Mouse (Mus musculus) limb, embryonic 14.5 days (tissue): ENCODE measurements at regions not wholly inside any gene's neighbourhood (a gene's known extent, or its start where the extent isn't known, plus 50 kb on each side); places are given as distances from the start of the nearest gene placed in this dataset.
A peak's percentile ranks its signal among the peaks of the same experiment; 100 is the strongest.

Source experiments
- ATAC-seq: fragments of 200-750 bp; cut with Nextera tagmentation; 2 replicates; pipeline ENCODE4 v1.8.0; 2017; ENCODE audit warnings: low read depth, moderate number of reproducible peaks, moderate TSS enrichment; ENCODE audit not compliant: low FRiP score
- DNase-seq: peaks from one replicate; pipeline ENCODE4 v3.0.0-alpha.2; 2015; ENCODE audit warnings: low spot score
- H3K27ac ChIP-seq: fragments of 300-500 bp; sonication (generic); replicated peaks from 2 replicates; pipeline ENCODE4 v1.5.1; 2014; ENCODE audit warnings: low read depth, mild to moderate bottlenecking, low read length, moderate library complexity, mixed read lengths
- H3K27me3 ChIP-seq: fragments of 300-500 bp; sonication (generic); 2 replicates; pipeline ENCODE4 v1.6.1; 2014; ENCODE audit warnings: low read length, mixed read lengths; ENCODE audit not compliant: control insufficient read depth, insufficient read depth
- H3K36me3 ChIP-seq: fragments of 300-500 bp; sonication (generic); 2 replicates; pipeline ENCODE4 v1.6.1; 2014; ENCODE audit warnings: mild to moderate bottlenecking, low read length, moderate library complexity, mixed read lengths; ENCODE audit not compliant: control insufficient read depth, insufficient read depth
- H3K4me1 ChIP-seq: fragments of 300-500 bp; sonication (generic); 2 replicates; pipeline ENCODE4 v1.6.1; 2014; ENCODE audit warnings: antibody characterized with exemption, low read length, mixed read lengths; ENCODE audit not compliant: control insufficient read depth, insufficient read depth
- H3K4me2 ChIP-seq: fragments of 300-500 bp; sonication (generic); replicated peaks from 2 replicates; pipeline ENCODE4 v1.6.1; 2014; ENCODE audit warnings: low read depth, mild to moderate bottlenecking, low read length, moderate library complexity; ENCODE audit not compliant: severe bottlenecking
- H3K4me3 ChIP-seq: fragments of 300-500 bp; sonication (generic); replicated peaks from 2 replicates; pipeline ENCODE4 v1.5.1; 2014; ENCODE audit warnings: low read length
- H3K9ac ChIP-seq: fragments of 300-500 bp; sonication (generic); 2 replicates; pipeline ENCODE4 v1.6.1; 2014; ENCODE audit warnings: mild to moderate bottlenecking, low read depth, low read length, moderate library complexity; ENCODE audit not compliant: severe bottlenecking
- H3K9me3 ChIP-seq: fragments of 300-500 bp; sonication (generic); 2 replicates; pipeline ENCODE4 v1.6.1; 2016; ENCODE audit warnings: low read length; ENCODE audit not compliant: control insufficient read depth
- POLR2A ChIP-seq: fragments of 200-500 bp; IDR thresholded peaks from 2 replicates; pipeline ENCODE4 v1.8.0; 2012; ENCODE audit warnings: inconsistent platforms, mild to moderate bottlenecking, moderate library complexity, borderline replicate concordance; ENCODE audit not compliant: insufficient read depth, insufficient read length; ENCODE audit errors: extremely low read depth
- WGBS: fragments of 180-500 bp; shearing (Covaris S2); extraction: QIAGEN DNeasy Blood & Tissue Kit; methylation state at CpG from one replicate; pipeline ENCODE4 v1.1.7; 2014; 5-methylcytosine and 5-hydroxymethylcytosine counted together

DNA sequence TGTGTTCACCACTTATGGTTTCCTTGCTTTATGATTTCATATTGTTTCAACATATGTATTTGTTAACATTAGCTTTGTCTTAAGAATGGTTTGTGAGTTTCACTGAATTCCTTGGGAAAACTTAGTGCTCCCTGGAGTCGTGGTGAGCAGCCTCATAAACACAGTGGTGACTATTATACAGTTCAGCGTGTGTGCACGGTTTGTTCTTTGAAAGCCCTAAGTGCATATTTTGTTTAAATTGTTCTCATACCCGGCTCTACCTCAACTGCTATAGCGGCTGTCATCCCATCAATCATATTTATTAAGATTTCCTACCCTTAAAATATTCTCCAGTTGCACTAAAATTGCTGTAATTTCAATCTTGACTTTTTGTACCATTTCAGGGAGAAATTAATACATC is 1029.3 kb downstream of the Olfm4 start:
- H3K4me3 ChIP-seq, result no peak overlapping the region
- H3K36me3 ChIP-seq, result no peaks in the 10 kb centered on the region
- H3K9ac ChIP-seq, result no peak overlapping the region
- peak; percentile 34; the same call in 1 of the 2 replicates for ATAC-seq
- H3K4me2 ChIP-seq, result no peak overlapping the region
- peaks cover 3% of the 10 kb centered on the region; the same call in 1 of the 2 replicates for H3K4me1 ChIP-seq
- H3K9me3 ChIP-seq, result no peaks in the 10 kb centered on the region
- H3K27ac ChIP-seq, result no peak overlapping the region
- TF ChIP-seq POLR2A, result no peak
- DNase-seq, result peak; percentile 25
- 27% methylated on average over 5 of the region's 5 CpGs for WGBS
- H3K27me3 ChIP-seq, result no peaks in the 10 kb centered on the region

DNA sequence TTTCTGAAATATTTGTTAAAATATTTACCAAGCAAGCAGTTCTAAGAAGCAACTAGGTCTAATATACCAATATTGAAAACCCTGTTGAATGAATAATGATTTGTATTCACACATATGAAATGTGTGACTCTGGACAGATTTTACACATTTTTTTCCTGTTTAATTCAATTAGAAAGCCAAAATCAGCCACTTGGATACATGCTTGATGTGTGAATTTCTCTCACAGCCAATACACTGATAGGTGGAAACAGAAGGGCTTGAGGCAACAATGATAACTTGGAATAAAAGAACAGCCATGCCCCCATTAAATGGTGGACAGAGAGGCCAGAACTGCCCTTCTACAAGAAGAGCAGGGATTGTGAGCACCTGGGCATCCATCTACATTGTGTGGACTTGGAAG is 1047.6 kb downstream of the Olfm4 start:
- DNase-seq (no peak), ATAC-seq (no peak)
- no peak overlapping the region for H3K4me2 ChIP-seq
- no peak overlapping the region for H3K27ac ChIP-seq
- no peaks in the 10 kb centered on the region for H3K36me3 ChIP-seq
- H3K9ac ChIP-seq, result no peak overlapping the region
- no peak for TF ChIP-seq POLR2A
- no peaks in the 10 kb centered on the region for H3K27me3 ChIP-seq
- no peaks in the 10 kb centered on the region for H3K9me3 ChIP-seq
- no peak overlapping the region for H3K4me3 ChIP-seq
- H3K4me1 ChIP-seq, result no peaks in the 10 kb centered on the region

DNA sequence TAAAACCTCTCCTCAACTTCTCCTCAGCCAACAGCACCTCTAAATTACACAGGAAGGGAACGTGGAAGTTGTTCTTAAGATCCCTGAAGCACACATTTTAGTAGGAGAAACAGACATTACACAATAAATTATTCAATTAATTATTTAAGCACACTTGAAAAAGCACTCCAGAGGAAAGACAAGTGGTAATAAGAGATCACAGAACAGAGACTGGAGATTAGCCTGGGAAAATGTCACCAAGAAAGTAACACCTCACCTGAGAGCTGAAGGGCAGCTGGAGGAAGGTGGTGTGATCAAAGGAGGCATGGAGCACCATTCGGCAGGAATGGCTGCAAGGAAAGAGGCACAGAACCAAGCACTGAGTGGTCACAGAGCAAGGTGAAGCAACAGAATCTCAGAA is 1053.8 kb downstream of the Olfm4 start:
- Histone ChIP-seq H3K27ac (no peak overlapping the region), H3K9ac (no peak overlapping the region), H3K27me3 (no peaks in the 10 kb centered on the region), H3K36me3 (no peaks in the 10 kb centered on the region), H3K4me2 (no peak overlapping the region), H3K9me3 (no peaks in the 10 kb centered on the region), H3K4me1 (no peaks in the 10 kb centered on the region), H3K4me3 (no peak overlapping the region)
- ATAC-seq (no peak), DNase-seq (no peak)
- 50% methylated on average over 2 of the region's 2 CpGs for WGBS
- TF ChIP-seq POLR2A, result no peak

DNA sequence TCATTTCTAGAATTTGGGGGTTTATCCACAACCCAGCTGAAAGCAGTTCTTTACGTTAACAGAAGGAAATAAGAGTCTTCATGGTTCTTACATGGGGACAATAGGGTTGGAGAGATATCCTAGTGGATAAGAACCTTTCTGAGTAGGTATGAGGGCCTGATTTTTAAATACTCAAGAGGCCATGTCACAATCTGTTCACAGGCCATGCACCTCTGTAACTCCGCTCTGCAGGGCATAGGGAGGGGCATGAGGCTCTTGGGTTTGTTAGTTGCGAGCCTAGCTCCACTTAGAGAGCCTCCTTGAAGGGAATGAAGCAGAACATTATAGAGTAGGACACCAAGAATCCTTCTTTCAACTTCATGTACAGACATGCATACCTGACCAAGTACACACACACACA is 1054.2 kb downstream of the Olfm4 start:
- no peak overlapping the region for H3K9ac ChIP-seq
- H3K27ac ChIP-seq, result no peak overlapping the region
- no peak for TF ChIP-seq POLR2A
- no peak overlapping the region for H3K4me3 ChIP-seq
- no peak for ATAC-seq
- H3K9me3 ChIP-seq, result no peaks in the 10 kb centered on the region
- 80% methylated on average over 3 of the region's 3 CpGs for WGBS
- no peaks in the 10 kb centered on the region for H3K4me1 ChIP-seq
- no peak for DNase-seq
- H3K36me3 ChIP-seq, result no peaks in the 10 kb centered on the region
- no peaks in the 10 kb centered on the region for H3K27me3 ChIP-seq
- H3K4me2 ChIP-seq, result no peak overlapping the region
